Mouse (Mus musculus) ES-E14 (cell line): ENCODE data around the gene Txnrd1. TPM values are rescaled to one million over a fixed set of nuclear protein-coding genes. Genes with fewer than 3 reads are reported as not detected.

Source experiments
- DNase-seq: peaks from one replicate; pipeline ENCODE4 v3.0.0-alpha.2; 2013; ENCODE audit warnings: low read depth, low spot score
- H3K27ac ChIP-seq: 2 replicates; pipeline ENCODE4 v1.5.1; 2012; ENCODE audit warnings: low read depth, mild to moderate bottlenecking, low read length, moderate library complexity, mixed read lengths; ENCODE audit not compliant: poor library complexity, insufficient read depth, severe bottlenecking
- H3K36me3 ChIP-seq: 2 replicates; pipeline ENCODE4 v1.6.1; 2012; ENCODE audit warnings: mild to moderate bottlenecking, low read length, moderate library complexity, mixed read lengths; ENCODE audit not compliant: control insufficient read depth, poor library complexity, insufficient read depth, severe bottlenecking
- H3K4me1 ChIP-seq, 2 experiments: fragments of 150-350 bp in 1 of 2; sonication (generic) in 1 of 2; 2 replicates each; pipeline ENCODE4 v1.6.1; 2012; ENCODE audit warnings: low read length in 2 of 2, mild to moderate bottlenecking in 1 of 2, mixed read lengths in 1 of 2; ENCODE audit not compliant: control insufficient read depth in 2 of 2, insufficient read depth in 2 of 2, poor library complexity in 1 of 2
- H3K4me3 ChIP-seq, 2 experiments: fragments of 150-350 bp in 1 of 2; sonication (generic) in 1 of 2; 2 replicates each; pipeline ENCODE4 v1.5.1; 2012; ENCODE audit warnings: low read length in 2 of 2, low read depth in 1 of 2, mild to moderate bottlenecking in 1 of 2, mixed read lengths in 1 of 2; ENCODE audit not compliant: insufficient read depth in 1 of 2, poor library complexity in 1 of 2, severe bottlenecking in 1 of 2
- H3K9ac ChIP-seq: 2 replicates; pipeline ENCODE4 v1.6.1; 2012; ENCODE audit warnings: low read depth, mild to moderate bottlenecking, low read length, mixed read lengths; ENCODE audit not compliant: poor library complexity, insufficient read depth, severe bottlenecking
- H3K9me3 ChIP-seq: fragments of 150-350 bp; sonication (generic); 2 replicates; pipeline ENCODE4 v1.6.1; 2012; ENCODE audit warnings: low read depth, mild to moderate bottlenecking, low read length; ENCODE audit not compliant: control insufficient read depth, insufficient read depth
- CHD2 ChIP-seq: IDR thresholded peaks from 2 replicates; pipeline ENCODE4 v1.6.1; 2014; ENCODE audit warnings: mild to moderate bottlenecking, low read depth, low read length, inconsistent platforms
- HCFC1 ChIP-seq: IDR thresholded peaks from 2 replicates; pipeline ENCODE4 v1.6.1; 2012; ENCODE audit warnings: low read length, inconsistent platforms, borderline replicate concordance; ENCODE audit not compliant: insufficient read depth
- MAFK ChIP-seq: IDR thresholded peaks from 2 replicates; pipeline ENCODE4 v1.6.1; 2014; ENCODE audit warnings: mild to moderate bottlenecking, low read depth, low read length, inconsistent platforms; ENCODE audit not compliant: insufficient read depth
- ZC3H11A ChIP-seq: IDR thresholded peaks from 2 replicates; pipeline ENCODE4 v1.6.1; 2012; ENCODE audit warnings: low read depth, mild to moderate bottlenecking, inconsistent platforms, low read length, borderline replicate concordance
- ZNF384 ChIP-seq: IDR thresholded peaks from 2 replicates; pipeline ENCODE4 v1.6.1; 2012; ENCODE audit warnings: low read depth, low read length, inconsistent platforms
- in situ Hi-C, 2 experiments: fragments of 600-800 bp; cut with MboI; formaldehyde crosslinking; loops; one replicate each; pipeline ENCODE4 v1.15.1; 2025; ENCODE audit warnings: low sequenced_read_pairs in 2 of 2, inconsistent platforms in 1 of 2; ENCODE audit not compliant: unreplicated experiment in 2 of 2
- total RNA-seq: library from RNA; depleted of rRNA; stranded (reverse); fragments of 300-350 nt; gene quantifications from 2 replicates; pipeline ENCODE4 v1.2.3, GENCODE M21; 2012

Gene Txnrd1
- total RNA-seq, 1 experiment = 167 TPM

- H3K9ac ChIP-seq = no peak overlapping the region
- no peak for TF ChIP-seq HCFC1
- no peak for TF ChIP-seq MAFK
- TF ChIP-seq ZC3H11A = no peak
- TF ChIP-seq CHD2 = no peak
- TF ChIP-seq ZNF384 = no peak
- H3K4me3 ChIP-seq = no peak overlapping the region
- H3K4me1 ChIP-seq = peaks cover 0 to 6% of the 10 kb centered on the region in 2 experiments; a peak in 1 of 4 replicates
- DNase-seq = no peak
- no peaks in the 10 kb centered on the region for H3K9me3 ChIP-seq
- H3K27ac ChIP-seq = no peak overlapping the region
- no peaks in the 10 kb centered on the region for H3K36me3 ChIP-seq
- in situ Hi-C loops = no loop called here
Observed at GRCm38 (mm10) chr10:82817936-82818335, 15.8 kb upstream of the Txnrd1 start.

GRCm38 (mm10) chr10:82818661-82819060 lies 15.1 kb upstream of the Txnrd1 start:
- DNase-seq = no peak
- no peaks in the 10 kb centered on the region for H3K9me3 ChIP-seq
- H3K9ac ChIP-seq = no peak overlapping the region
- H3K4me1 ChIP-seq = peaks cover 0 to 6% of the 10 kb centered on the region in 2 experiments; a peak in 1 of 4 replicates
- TF ChIP-seq HCFC1 (no peak), ZNF384 (no peak), CHD2 (no peak), ZC3H11A (no peak), MAFK (no peak)
- in situ Hi-C loops = no loop called here
- no peak overlapping the region for H3K27ac ChIP-seq
- H3K4me3 ChIP-seq = no peak overlapping the region
- H3K36me3 ChIP-seq = no peaks in the 10 kb centered on the region

- no peak for TF ChIP-seq CHD2
- TF ChIP-seq HCFC1 = no peak
- no peak for TF ChIP-seq MAFK
- no peak for TF ChIP-seq ZC3H11A
- TF ChIP-seq ZNF384 = no peak
- no peak overlapping the region for H3K4me3 ChIP-seq
- no peaks in the 10 kb centered on the region for H3K4me1 ChIP-seq
- H3K36me3 ChIP-seq = no peaks in the 10 kb centered on the region
- no peak overlapping the region for H3K27ac ChIP-seq
- H3K9me3 ChIP-seq = peaks cover 9% of the 10 kb centered on the region; the same call in 1 of the 2 replicates
- in situ Hi-C loops = no loop called here
- DNase-seq = no peak
- no peak overlapping the region for H3K9ac ChIP-seq
Observed at GRCm38 (mm10) chr10:82823108-82823778, 10.5 kb upstream of the Txnrd1 start.

- Histone ChIP-seq H3K4me3 (no peak overlapping the region), H3K9ac (no peak overlapping the region), H3K27ac (no peak overlapping the region), H3K9me3 (peaks cover 13% of the 10 kb centered on the region), H3K4me1 (no peaks in the 10 kb centered on the region), H3K36me3 (no peaks in the 10 kb centered on the region)
- no peak for TF ChIP-seq ZC3H11A
- TF ChIP-seq MAFK = no peak
- no peak for TF ChIP-seq ZNF384
- no peak for TF ChIP-seq HCFC1
- no peak for TF ChIP-seq CHD2
- DNase-seq = no peak
- in situ Hi-C loops = no loop called here
Observed at GRCm38 (mm10) chr10:82823779-82824177, 10.0 kb upstream of the Txnrd1 start.
